ENCODE assay signal across 10 mouse cellular contexts in genomic region chr6:50254723-50255184, GRCm38 (mm10). TPM values are rescaled to one million over a fixed set of nuclear protein-coding genes. Genes with fewer than 3 reads are reported as not detected.
DNase-seq lines count a peak whose midpoint lies in the region; ATAC-seq and TF ChIP-seq lines count a peak whose summit lies in the region.
"Had no signal": no experiment of that assay in that cellular context is flagged by ENCODE, and none has a peak within 500 bp of the region (broad histone marks: within the 10 kb centered on the region; RNA-seq: fewer than 3 reads in every experiment).

No protein-coding gene starts in this region.

- no peaks in the 10 kb centered on the region for H3K79me2 ChIP-seq in liver, adult 2 months (ENCODE audit: control insufficient read depth, insufficient read depth, low read length)

- H3K4me3 ChIP-seq in liver, adult 2 months (ENCODE audit: insufficient read depth, low read depth, low read length): peak overlapping the region; percentile 43
- no peak overlapping the region for H3K4me3 ChIP-seq in kidney, adult 2 months (ENCODE audit: insufficient read depth, low read depth, low read length)
- H3K4me3 ChIP-seq in lung, embryonic 15.5 days: no peak overlapping the region
- H3K4me3 ChIP-seq in hindbrain, embryonic 13.5 days: no peak overlapping the region
- H3K4me3 ChIP-seq: hindbrain, embryonic 15.5 days had no signal

- DNase-seq in liver, adult 2 months (ENCODE audit: extremely low read depth, low read depth, low spot score): peak; percentile 87
- no peak for DNase-seq in liver
- peak; percentile 45 for DNase-seq in gastrocnemius, postnatal 25 days
- peak; percentile 91 for DNase-seq in kidney, adult 2 months
- DNase-seq in right cerebral cortex, postnatal 36 days (ENCODE audit: low spot score in 2 of 2): peak; percentile 55 to 61
- DNase-seq in thymus, postnatal 25 days: no peak

- no peaks in the 10 kb centered on the region for H3K9me3 ChIP-seq in lung, embryonic 15.5 days
- H3K9me3 ChIP-seq in hindbrain, embryonic 13.5 days: no peaks in the 10 kb centered on the region
- H3K9me3 ChIP-seq: G1E; hindbrain, embryonic 15.5 days had no signal

- H3K4me2 ChIP-seq in lung, embryonic 15.5 days: peak overlapping the region; percentile 48
- H3K4me2 ChIP-seq in hindbrain, embryonic 13.5 days: no peak overlapping the region
- H3K4me2 ChIP-seq: hindbrain, embryonic 15.5 days had no signal

- H3K4me1 ChIP-seq in liver, adult 2 months (ENCODE audit: control insufficient read depth, insufficient read depth, low read length): no peaks in the 10 kb centered on the region
- H3K4me1 ChIP-seq in kidney, adult 2 months (ENCODE audit: control insufficient read depth, insufficient read depth, low read length): peaks cover 11% of the 10 kb centered on the region; the same call in 1 of the 2 replicates
- peaks cover 15% of the 10 kb centered on the region for H3K4me1 ChIP-seq in lung, embryonic 15.5 days
- H3K4me1 ChIP-seq in hindbrain, embryonic 13.5 days (replicated peaks): peaks cover 9% of the 10 kb centered on the region

- no peaks in the 10 kb centered on the region for H3K27me3 ChIP-seq in liver, adult 2 months (ENCODE audit: control insufficient read depth, insufficient read depth, low read length)
- H3K27me3 ChIP-seq in kidney, adult 2 months (replicated peaks; ENCODE audit: control insufficient read depth, insufficient read depth, low read length): no peaks in the 10 kb centered on the region
- H3K27me3 ChIP-seq in lung, embryonic 15.5 days: no peaks in the 10 kb centered on the region
- no peaks in the 10 kb centered on the region for H3K27me3 ChIP-seq in hindbrain, embryonic 13.5 days
- H3K27me3 ChIP-seq: hindbrain, embryonic 15.5 days had no signal

- H3K36me3 ChIP-seq in liver, adult 2 months (ENCODE audit: control insufficient read depth, insufficient read depth, low read length): no peaks in the 10 kb centered on the region
- no peaks in the 10 kb centered on the region for H3K36me3 ChIP-seq in kidney, adult 2 months (ENCODE audit: control insufficient read depth, insufficient read depth, low read length)
- H3K36me3 ChIP-seq in lung, embryonic 15.5 days: no peaks in the 10 kb centered on the region
- peaks cover 8% of the 10 kb centered on the region for H3K36me3 ChIP-seq in hindbrain, embryonic 13.5 days
- H3K36me3 ChIP-seq: G1E; hindbrain, embryonic 15.5 days had no signal

- TF ChIP-seq CTCF in liver, adult 2 months (IDR thresholded peaks at IDR 0.05; ENCODE audit: low read depth, low read length): no peak
- TF ChIP-seq CTCF in kidney, adult 2 months (conservative IDR thresholded peaks at IDR 0.05; ENCODE audit: insufficient read depth, insufficient read length, low read depth, low read length): no peak

- no peak overlapping the region for H3K27ac ChIP-seq in liver, adult 2 months (replicated peaks; ENCODE audit: insufficient read depth, low read depth, low read length)
- peak overlapping the region; percentile 66; the same call in 1 of the 2 replicates for H3K27ac ChIP-seq in kidney, adult 2 months (ENCODE audit: insufficient read depth, low read depth, low read length)
- H3K27ac ChIP-seq in lung, embryonic 15.5 days: peak overlapping the region; percentile 24; the same call in 1 of the 2 replicates
- H3K27ac ChIP-seq in hindbrain, embryonic 13.5 days: no peak overlapping the region
- H3K27ac ChIP-seq: hindbrain, embryonic 15.5 days had no signal

- H3K9ac ChIP-seq in liver, adult 2 months (ENCODE audit: low read depth, low read length): peak overlapping the region; percentile 35; the same call in 1 of the 2 replicates
- no peak overlapping the region for H3K9ac ChIP-seq in lung, embryonic 15.5 days
- H3K9ac ChIP-seq in hindbrain, embryonic 13.5 days: no peak overlapping the region
- H3K9ac ChIP-seq: hindbrain, embryonic 15.5 days had no signal

- WGBS in liver, adult 2 months: 8% methylated on average over 10 of the region's 10 CpGs
- WGBS in kidney, adult 2 months: 20% methylated on average over 10 of the region's 10 CpGs
- 9% methylated on average over 10 of the region's 10 CpGs for WGBS in lung, embryonic 15.5 days
- WGBS in hindbrain, embryonic 13.5 days: 77% methylated on average over 10 of the region's 10 CpGs

- no peak; the same call in 1 of the 2 replicates for ATAC-seq in lung, embryonic 15.5 days (ENCODE audit: borderline replicate concordance, extremely low read depth, low FRiP score, low TSS enrichment)
- ATAC-seq in hindbrain, embryonic 13.5 days (ENCODE audit: low FRiP score): no peak

- TF ChIP-seq POLR2A in liver, adult 2 months (IDR thresholded peaks at IDR 0.05; ENCODE audit: extremely low read depth, insufficient read depth, low read length): no peak
- TF ChIP-seq POLR2A in kidney, adult 2 months (IDR thresholded peaks at IDR 0.05; ENCODE audit: low read depth, low read length): no peak

RNA-seq across cellular contexts. Expression of gene Gsdme, which starts 8.9 kb away (rescaled TPM):
- total RNA-seq in liver, adult 2 months (2014; rRNA removed): 1.0 and 1.4 TPM in 2 replicates
- 0.87 and 1.2 TPM in 2 replicates for polyA plus RNA-seq in liver, adult 2 months (2012; rRNA removed)
- total RNA-seq in gastrocnemius, postnatal 25 days (2021): 1 to 10 TPM in 1 of 2 experiments, under 1 TPM in 1; 0.49 to 1.7 TPM
- polyA plus RNA-seq in kidney, adult 2 months (2012; rRNA removed): 4.5 and 5.4 TPM in 2 replicates
- 34.4 and 36.0 TPM in 2 replicates for polyA plus RNA-seq in lung, embryonic 15.5 days (2015; fragmentation: Nextera tagmentation; extraction: Ambion mirVana)
- 69.8 and 71.0 TPM in 2 replicates for polyA plus RNA-seq in hindbrain, embryonic 13.5 days (2015; fragmentation: Nextera tagmentation; extraction: Ambion mirVana)

Comparison
In these comparisons a context has a peak if more than half of its experiments do, and no peak if none do; other contexts are left out.
1. DNase-seq: peak in liver, adult 2 months (single experiment), gastrocnemius, postnatal 25 days (single experiment), kidney, adult 2 months (single experiment) and right cerebral cortex, postnatal 36 days (2 of 2); none in liver (single experiment) and thymus, postnatal 25 days (single experiment).
2. H3K27ac ChIP-seq: peak in kidney, adult 2 months (single experiment) and lung, embryonic 15.5 days (single experiment); none in liver, adult 2 months (single experiment) and hindbrain, embryonic 13.5 days (single experiment).